Mouse (Mus musculus) ES-E14 (cell line): ENCODE data around the gene Prkch.

Source experiments
- CHD2 ChIP-seq: IDR thresholded peaks from 2 replicates; pipeline ENCODE4 v1.6.1; 2014; ENCODE audit warnings: mild to moderate bottlenecking, low read depth, low read length, inconsistent platforms
- HCFC1 ChIP-seq: IDR thresholded peaks from 2 replicates; pipeline ENCODE4 v1.6.1; 2012; ENCODE audit warnings: low read length, inconsistent platforms, borderline replicate concordance; ENCODE audit not compliant: insufficient read depth
- MAFK ChIP-seq: IDR thresholded peaks from 2 replicates; pipeline ENCODE4 v1.6.1; 2014; ENCODE audit warnings: mild to moderate bottlenecking, low read depth, low read length, inconsistent platforms; ENCODE audit not compliant: insufficient read depth
- ZNF384 ChIP-seq: IDR thresholded peaks from 2 replicates; pipeline ENCODE4 v1.6.1; 2012; ENCODE audit warnings: low read depth, low read length, inconsistent platforms

DNA sequence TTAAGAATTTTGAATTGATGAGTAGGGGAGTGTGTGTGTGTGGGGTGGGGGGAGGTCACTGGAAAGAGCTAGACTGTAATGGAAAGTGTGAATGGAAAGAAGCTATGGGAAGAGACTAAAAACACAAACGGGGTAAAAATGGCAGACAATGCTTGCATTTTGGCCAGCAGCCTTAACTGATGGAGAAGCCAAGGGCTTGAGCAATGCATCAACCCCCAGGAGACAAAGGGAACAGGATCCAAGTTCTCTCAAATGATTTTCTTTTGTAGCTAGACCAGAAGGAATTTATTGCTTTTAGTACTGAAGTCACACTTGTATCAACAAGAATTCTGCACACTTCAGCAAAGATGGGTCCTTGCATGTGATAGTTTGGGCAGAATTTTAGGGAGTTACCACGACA lies 222.6 kb downstream of the Prkch start:
- TF ChIP-seq CHD2: no peak
- no peak for TF ChIP-seq ZNF384
- no peak for TF ChIP-seq MAFK
- TF ChIP-seq HCFC1: no peak
